Mouse (Mus musculus) frontal cortex, postnatal 36 days (tissue): Measurements from ENCODE around the gene Hist1h2bq.

ENCODE experiments used
- DNase-seq, 2 experiments: peaks; one replicate each; pipeline ENCODE4 v3.0.0; 2022; ENCODE audit warnings: low spot score in 2 of 2

The Hist1h2bq gene

DNA sequence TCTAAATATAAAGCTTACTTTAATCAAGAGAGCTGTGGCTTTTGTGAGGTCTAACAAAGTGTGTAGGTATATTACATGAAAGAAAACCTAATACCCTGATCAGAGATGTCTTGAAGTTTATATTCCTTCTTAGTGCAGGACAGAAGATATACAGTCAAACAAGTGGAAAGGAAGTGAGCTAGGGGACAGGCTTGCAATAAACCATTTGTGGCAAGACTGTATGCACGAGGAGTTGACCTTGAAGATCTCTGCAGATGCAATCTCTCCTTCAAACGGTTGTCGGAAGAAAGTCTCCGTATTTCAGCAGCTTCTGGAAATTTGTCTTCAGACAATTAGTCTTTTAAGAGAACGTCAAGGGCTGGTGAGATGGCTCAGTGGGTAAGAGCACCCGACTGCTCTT is 20.1 kb downstream of the Hist1h2bq start:
- no peak for DNase-seq

DNA sequence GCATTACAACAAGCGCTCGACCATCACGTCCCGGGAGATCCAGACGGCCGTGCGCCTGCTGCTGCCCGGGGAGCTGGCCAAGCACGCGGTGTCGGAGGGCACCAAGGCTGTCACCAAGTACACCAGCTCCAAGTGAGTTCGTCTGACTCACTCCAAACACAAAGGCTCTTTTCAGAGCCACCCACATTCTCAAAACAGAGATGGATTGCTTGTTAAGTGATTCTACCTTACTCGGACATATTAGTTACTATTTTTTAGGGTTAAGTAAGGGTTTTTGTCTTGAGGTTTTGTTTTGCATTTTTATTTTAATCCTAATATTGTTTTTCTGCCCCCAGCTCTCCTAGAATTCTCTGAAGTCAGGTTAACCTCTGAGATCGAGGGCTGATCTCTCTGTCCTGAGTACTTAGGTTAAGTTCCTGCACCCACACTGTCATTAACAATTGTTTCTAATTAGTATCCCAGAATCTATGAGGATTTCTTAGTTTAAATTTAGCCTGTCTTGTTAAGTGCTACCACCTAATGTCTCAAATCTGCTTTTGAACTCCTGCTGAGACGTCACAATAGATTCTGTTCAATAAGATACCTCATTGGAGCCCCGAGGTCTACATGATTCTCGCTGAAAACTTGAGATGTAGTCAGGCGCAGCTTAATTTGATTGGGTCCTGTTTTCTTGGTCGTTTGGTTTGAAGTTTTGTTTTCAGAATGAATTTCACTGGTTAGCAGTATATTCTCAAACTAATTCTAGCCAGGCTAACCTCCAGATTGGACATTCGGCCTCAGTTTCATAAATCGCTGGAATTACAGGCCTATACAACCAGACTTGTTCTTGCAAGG is 22.0 kb downstream of the Hist1h2bq start:
- DNase-seq = no peak

DNA sequence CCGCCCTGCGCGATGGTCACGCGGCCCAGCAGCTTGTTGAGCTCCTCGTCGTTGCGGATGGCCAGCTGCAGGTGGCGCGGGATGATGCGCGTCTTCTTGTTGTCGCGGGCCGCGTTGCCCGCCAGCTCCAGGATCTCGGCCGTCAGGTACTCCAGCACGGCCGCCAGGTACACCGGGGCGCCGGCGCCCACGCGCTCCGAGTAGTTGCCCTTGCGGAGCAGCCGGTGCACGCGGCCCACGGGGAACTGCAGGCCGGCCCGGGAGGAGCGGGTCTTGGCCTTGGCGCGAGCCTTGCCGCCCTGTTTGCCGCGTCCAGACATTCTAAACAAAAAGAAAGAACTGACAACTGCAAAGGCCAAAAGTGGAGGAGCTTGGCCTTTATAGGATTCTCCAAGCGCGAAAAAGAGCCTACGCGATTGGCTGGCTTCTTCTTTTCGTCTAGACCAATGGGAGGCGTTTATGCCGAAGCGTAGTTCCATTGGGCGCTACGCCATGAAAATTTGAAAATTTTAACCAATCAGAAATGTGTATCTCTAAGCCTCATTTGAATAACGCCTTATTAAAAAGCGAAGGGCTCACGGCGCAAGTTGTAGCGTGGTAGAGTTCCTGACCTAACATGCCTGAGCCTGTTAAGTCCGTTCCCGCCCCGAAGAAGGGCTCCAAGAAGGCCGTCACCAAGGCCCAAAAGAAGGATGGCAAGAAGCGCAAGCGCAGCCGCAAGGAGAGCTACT is 22.9 kb downstream of the Hist1h2bq start, which contains the start of the genes Hist1h2an and Hist1h2bp:
TSS of gene Hist1h2an (minus strand) at position 320 of the 731 bp plus-strand sequence.
TSS of gene Hist1h2bp (plus strand) at position 563 of the 731 bp plus-strand sequence.
- DNase-seq = peak; percentile 85 to 97

DNA sequence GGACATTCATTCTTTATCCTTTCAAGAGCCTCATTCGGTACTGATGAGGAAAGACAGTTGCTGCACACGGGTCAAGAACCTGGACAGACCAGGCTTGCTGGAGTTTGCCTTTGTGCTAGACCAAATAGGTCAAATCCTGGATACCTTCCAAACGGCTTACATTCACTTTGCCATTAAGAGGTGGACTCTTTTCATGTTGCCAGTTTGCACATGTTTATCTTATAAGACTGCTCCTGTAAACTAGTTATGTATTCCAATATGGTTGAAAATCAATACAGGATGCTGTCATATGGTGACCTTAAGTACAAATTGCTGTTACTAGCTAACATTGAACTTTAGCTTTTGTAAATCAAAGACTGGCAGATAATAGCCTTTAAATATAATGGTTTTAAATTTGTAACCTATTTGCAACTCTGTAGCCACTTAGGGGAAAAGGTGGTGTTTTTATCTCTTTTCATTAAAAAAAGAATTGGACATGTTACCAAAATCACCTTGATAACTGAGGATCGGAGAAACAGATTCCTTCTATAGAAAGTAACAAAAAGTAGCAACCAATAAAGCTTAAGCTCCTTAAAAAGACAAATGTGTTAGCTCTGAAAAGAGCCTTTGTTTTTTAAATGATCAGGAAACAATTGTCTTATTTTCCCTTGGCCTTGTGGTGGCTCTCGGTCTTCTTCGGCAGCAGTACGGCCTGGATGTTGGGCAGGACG is 23.7 kb downstream of the Hist1h2bq start:
- no peak for DNase-seq

DNA sequence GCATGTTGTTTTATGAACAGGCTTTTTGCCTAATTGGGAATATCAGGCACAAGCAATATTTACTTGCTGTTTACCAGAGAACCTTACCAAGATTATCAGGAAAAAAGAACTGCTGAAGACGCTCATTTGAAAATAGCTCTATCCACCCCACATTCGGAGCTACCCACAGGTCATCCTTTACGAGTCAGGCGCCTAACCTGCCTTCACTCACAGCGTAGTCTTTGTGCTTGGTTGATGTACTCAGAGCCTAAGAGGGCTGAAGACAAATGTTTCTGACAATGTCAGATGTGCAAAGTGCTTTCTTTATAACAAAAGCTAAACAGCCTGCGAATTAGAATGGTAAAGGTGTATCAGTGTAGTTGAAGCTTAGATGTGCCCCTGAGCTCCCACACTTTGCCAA is 25.7 kb downstream of the Hist1h2bq start:
- no peak for DNase-seq

DNA sequence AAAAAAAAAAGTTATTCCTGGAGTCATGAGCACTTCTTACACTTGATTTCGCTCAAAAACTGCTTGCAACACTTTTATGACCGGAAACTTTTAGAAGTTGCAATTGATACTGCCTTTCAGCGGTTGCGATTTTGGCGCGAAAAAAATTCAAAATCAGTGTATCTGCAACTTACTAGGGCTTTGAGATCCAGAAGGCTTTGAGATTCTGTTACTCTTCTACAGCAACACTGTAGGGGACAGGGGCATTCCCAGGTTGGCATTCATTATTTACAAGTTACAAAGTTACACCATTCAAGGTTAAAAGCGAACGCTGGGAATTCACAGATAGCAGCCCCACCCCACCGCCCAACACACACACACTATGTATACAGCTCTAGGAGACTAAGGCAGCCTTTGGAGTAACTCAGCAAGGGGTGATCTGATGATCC is 26.2 kb downstream of the Hist1h2bq start:
- peak; percentile 24 to 43 for DNase-seq

DNA sequence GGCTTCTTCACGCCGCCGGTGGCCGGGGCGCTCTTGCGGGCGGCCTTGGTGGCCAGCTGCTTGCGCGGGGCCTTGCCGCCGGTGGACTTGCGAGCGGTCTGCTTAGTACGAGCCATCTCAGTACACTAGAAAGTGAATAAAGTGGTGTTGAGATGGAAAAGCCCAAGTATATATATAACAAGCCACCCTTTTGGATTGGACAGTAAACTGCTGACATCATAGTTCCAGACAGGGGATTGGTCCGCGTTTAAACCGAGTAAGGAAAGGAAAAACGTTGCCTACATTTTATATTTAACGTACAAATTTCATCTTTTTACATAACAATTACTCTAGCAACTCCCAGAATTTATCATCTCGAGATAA is 26.8 kb downstream of the Hist1h2bq start, which contains the start of gene Hist1h3i:
TSS of gene Hist1h3i (minus strand) at position 116 of the 363 bp plus-strand sequence.
- DNase-seq = peak; percentile 56 to 82

DNA sequence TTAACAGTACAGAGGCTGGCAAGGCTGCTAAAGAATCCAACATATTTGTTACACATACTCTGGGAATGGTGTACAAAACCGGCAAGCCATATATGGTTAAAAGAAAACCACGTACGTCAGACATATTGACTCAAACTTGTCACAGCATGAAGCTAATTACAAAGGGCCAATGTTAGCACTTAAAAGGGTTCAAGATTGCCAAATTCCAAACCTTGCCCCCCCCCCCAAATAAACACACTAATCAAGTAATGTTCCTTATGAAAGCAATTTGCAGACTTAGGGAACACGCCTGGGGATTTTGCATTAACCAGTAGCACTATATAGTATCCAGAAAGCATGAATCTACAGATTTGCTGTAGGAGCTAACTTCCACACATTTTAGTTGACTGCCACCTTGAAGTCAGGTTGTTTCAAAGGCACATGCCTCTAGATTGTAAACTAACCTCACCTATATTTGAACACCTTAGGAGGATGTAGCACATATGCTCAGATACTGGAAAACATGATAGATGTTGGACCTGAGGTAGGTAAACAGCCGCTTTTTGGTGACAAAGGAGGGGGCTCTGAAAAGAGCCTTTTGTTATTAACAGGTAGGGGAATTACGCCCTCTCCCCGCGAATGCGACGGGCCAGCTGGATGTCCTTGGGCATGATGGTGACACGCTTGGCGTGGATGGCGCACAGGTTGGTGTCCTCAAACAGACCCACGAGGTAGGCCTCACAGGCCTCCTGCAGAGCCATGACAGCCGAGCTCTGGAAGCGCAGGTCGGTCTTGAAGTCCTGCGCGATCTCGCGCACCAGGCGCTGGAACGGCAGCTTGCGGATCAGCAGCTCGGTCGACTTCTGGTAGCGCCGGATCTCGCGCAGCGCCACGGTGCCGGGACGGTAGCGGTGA is 27.4 kb downstream of the Hist1h2bq start:
- peak; percentile 24 to 34 for DNase-seq

DNA sequence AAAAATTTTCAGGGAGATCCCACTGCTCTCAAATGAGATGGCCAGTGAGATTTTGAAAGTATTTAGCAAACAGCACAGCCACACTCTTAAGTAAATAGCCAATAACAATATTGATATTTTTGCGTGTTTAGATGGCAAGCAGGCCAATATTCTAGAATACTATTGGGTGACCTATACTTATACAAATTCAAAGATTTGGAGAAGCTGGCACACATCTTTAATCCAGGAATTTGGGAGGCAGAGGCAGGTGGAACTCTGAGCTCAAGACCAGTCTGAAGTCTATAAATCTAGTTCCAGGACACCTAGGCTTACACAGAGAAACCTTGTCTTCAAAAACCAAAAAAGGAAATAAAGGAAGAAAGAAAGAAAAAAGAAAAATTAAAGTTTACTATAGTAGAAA is 28.4 kb downstream of the Hist1h2bq start:
- DNase-seq = no peak

DNA sequence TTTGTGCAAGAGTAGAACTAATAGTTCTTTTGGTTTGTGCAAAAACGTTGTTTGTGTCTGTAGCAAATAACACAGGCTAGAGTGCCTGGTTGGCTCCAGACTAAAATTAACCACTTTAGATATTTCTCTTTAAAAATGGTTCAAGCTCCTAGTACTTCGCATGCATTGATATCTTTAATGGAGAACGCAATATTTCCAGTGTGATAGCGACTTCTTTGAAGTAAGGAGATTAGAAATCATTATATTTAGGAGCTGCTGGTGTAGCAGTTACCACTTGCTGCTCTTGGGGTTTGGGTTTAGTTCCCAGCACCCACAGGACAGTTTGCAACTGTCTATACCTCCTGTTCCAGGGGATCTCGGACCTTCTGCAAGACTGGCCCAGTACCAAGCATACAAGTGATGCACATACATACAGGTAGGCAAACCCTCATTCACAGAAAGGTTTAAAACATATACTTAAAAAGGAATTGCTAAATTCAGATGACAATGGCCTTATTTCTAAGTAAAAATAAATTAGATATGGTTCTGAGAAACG is 28.9 kb downstream of the Hist1h2bq start:
- no peak for DNase-seq

DNA sequence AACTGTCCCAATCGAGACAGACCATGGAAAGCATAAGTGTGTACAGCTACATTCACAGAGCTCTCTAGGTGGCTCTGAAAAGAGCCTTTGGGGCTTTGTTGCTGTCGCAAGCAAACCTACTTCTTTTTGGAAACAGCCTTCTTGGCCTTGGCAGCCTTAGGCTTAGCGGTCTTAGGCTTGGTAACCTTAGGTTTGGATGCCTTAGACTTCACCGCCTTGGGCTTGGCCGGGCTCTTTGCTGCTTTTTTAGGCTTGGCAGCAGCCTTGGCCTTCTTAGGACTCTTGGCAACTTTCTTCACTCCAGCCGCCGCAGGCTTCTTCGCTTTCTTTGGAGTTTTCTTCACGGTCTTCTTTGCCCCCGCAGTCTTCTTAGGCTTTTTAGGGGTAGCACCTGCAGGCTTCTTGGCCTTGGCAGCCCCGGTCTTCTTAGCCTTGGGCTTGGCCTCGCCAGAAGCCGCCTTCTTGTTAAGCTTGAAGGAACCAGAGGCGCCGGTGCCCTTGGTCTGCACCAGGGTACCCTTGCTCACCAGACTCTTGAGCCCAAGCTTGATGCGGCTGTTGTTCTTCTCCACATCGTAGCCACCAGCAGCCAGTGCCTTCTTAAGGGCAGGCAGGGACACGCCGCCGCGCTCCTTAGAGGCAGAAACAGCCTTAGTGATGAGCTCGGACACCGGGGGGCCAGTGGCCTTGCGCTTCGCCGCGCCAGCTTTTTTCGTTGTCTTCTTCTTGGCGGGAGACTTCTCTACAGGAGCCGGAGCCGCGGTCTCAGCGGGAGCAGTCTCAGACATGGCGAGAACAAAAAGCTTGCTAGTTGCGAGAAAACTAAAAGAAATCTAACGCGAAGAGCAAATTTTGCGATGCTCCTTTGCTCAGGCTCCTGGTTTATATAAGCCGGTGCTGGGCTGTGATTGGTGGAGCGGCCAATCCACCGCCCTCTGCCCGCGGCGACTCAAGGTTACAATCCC is 29.9 kb downstream of the Hist1h2bq start, which contains the start of gene Hist1h1b:
TSS of gene Hist1h1b (minus strand) at position 859 of the 965 bp plus-strand sequence.
- peak; percentile 72 to 75 for DNase-seq

DNA sequence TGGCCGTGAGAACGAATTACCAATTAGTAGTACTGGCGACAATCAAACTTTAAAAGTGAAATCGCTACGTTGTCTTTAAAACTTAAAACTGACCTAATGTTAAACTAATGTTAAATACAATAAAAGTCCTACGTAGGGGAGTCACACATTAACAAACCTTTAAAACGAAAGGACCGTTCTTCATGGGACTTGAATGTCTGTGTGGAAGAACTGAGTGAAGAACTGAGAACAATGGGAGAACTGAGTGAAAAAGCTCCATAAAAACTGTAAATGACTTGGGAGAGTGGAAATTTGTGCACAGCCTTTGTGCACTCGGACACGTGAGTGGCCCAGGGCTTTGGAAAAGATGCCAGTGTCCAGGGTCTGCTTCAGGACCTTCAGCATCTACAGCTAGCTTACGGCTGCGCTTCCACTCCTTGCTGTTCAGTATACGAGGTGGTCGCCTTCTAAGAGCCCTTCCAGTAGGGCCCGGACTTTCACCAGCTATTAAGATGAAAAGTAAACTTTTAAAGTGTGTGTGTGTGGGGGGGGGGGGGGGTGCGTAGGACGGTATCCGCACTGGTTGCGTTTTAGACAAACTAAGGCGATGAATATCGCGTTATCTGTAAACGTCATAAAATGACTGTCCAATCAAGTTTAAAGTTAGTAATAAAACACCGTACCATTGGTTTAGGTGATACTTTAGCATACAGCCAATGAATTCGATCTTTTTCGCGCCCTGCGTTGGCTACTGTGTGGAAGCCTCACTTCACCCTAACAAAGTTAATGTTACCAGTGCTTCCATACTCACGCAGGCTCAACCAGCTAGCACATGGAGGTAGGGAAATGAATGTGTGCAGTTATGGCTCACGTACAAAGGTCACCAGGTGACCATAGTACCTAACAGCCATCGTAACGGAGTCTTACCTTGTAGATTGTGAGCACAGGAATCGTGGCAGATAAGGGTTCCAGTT is 30.9 kb downstream of the Hist1h2bq start:
- DNase-seq = peak; percentile 48 to 82
